Mouse (Mus musculus): ENCODE measurements around the gene Ppp4r3b. TPM values are rescaled to one million over a fixed set of nuclear protein-coding genes. Genes with fewer than 3 reads are reported as not detected.

Ppp4r3b gene
- polyA plus RNA-seq, 1 experiment from 2014 or later, result 46.9 TPM

DNA sequence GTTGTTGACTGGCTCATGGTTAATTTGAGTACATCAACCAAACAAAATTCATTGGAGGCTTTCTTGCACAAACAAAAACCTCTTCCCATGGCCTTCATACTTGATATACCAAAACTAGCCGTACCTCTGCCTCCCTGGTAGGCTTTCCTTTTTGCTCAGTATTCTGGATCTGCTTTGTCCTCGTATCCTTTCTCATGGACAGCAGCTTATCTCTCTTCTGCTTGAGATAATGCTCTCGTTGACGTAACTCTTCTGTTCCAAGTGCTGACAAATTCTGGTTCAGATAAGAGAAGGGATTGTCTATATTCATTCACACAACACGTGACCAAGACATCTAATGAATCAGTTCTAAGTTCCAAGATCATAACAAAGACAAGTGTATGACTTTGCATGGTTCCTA is 49.6 kb downstream of the Ppp4r3b start:
- ATAC-seq (replicated peaks; ENCODE audit: extremely low read depth, insufficient read depth, low FRiP score), result no peak
- Histone ChIP-seq H3K4me3 (ENCODE audit: low read length) (no peak overlapping the region), H3K27ac (ENCODE audit: low read length) (no peak overlapping the region), H3K27me3 (ENCODE audit: control insufficient read depth, insufficient read depth, low read length) (no peaks in the 10 kb centered on the region), H3K36me3 (ENCODE audit: control insufficient read depth, insufficient read depth) (peaks cover 32% of the 10 kb centered on the region), H3K4me2 (ENCODE audit: low read depth, low read length) (no peak overlapping the region), H3K9ac (ENCODE audit: low read length) (no peak overlapping the region), H3K4me1 (ENCODE audit: control insufficient read depth, insufficient read depth, low read length) (no peaks in the 10 kb centered on the region), H3K9me3 (replicated peaks; ENCODE audit: control insufficient read depth, low read length) (no peaks in the 10 kb centered on the region)
- 28% methylated on average over 5 of the region's 5 CpGs for WGBS

DNA sequence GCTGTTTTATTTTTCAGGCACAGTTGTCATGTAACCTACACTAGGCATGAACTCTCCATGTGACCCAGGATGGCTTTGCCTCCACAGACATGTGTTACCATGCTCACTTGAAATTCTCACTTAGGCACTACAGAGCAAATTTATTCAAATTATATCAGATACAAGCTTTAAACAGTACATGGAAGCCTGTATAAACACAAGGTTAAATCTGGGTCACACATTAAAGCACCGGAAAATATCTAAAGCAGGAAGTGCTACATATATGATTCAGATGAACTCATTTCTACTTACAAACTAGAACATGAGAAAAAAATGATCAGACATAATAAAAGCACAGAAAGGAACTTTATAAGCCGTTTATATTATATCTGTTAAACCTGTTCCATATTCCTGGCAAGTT is 52.1 kb downstream of the Ppp4r3b start:
- 84% methylated on average over 2 of the region's 2 CpGs for WGBS
- no peaks in the 10 kb centered on the region for H3K4me1 ChIP-seq (ENCODE audit: control insufficient read depth, insufficient read depth, low read length)
- no peaks in the 10 kb centered on the region for H3K9me3 ChIP-seq (replicated peaks; ENCODE audit: control insufficient read depth, low read length)
- no peak overlapping the region for H3K9ac ChIP-seq (ENCODE audit: low read length)
- H3K27ac ChIP-seq (ENCODE audit: low read length), result no peak overlapping the region
- H3K27me3 ChIP-seq (ENCODE audit: control insufficient read depth, insufficient read depth, low read length), result no peaks in the 10 kb centered on the region
- H3K36me3 ChIP-seq (ENCODE audit: control insufficient read depth, insufficient read depth), result peaks cover 36% of the 10 kb centered on the region
- no peak overlapping the region for H3K4me2 ChIP-seq (ENCODE audit: low read depth, low read length)
- ATAC-seq (replicated peaks; ENCODE audit: extremely low read depth, insufficient read depth, low FRiP score), result no peak
- no peak overlapping the region for H3K4me3 ChIP-seq (ENCODE audit: low read length)

DNA sequence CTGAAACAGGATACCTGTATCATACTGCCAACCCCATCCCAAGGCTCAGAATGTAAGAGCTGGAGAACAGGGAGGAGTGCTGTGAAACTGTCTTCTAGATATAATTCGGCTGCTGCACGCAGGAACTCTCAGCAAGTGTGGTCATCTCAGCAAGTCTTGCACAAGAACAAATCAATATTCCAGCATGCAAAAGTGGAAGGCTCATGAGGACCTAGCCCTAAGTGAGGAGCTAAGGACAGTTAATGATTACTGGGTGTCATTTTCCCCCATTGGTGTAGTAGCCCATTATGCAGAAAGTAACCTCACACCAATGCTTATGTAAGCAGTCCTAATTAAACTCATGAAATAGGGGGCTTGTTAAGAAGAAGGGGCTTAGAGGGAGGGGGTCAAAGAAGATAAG is 56.3 kb downstream of the Ppp4r3b start:
- peaks cover 12% of the 10 kb centered on the region for H3K36me3 ChIP-seq (ENCODE audit: control insufficient read depth, insufficient read depth)
- H3K4me3 ChIP-seq (ENCODE audit: low read length), result no peak overlapping the region
- H3K4me1 ChIP-seq (ENCODE audit: control insufficient read depth, insufficient read depth, low read length), result peaks cover 7% of the 10 kb centered on the region; the same call in 1 of the 2 replicates
- no peak overlapping the region for H3K9ac ChIP-seq (ENCODE audit: low read length)
- 96% methylated on average over 2 of the region's 2 CpGs for WGBS
- no peaks in the 10 kb centered on the region for H3K9me3 ChIP-seq (replicated peaks; ENCODE audit: control insufficient read depth, low read length)
- no peak overlapping the region for H3K27ac ChIP-seq (ENCODE audit: low read length)
- no peak for ATAC-seq (replicated peaks; ENCODE audit: extremely low read depth, insufficient read depth, low FRiP score)
- no peaks in the 10 kb centered on the region for H3K27me3 ChIP-seq (ENCODE audit: control insufficient read depth, insufficient read depth, low read length)
- no peak overlapping the region for H3K4me2 ChIP-seq (ENCODE audit: low read depth, low read length)

DNA sequence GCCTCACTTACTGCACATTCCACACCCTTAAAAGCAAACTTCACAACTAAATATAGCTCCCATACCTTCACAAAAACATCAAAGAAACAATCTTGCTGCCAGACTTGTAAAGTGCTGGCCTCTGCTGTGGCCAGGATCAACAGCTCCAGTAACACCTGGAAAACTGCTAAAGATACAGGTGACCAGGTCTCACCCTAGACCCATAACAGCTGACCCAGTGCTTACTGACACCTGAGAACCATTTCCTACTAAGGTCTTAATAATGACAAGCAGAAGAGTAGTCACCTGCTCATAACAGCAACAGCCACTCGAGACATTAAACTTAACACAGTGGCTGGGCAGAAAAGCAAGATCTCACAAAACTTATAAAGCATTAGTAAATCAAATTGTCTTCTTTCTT is 60.9 kb downstream of the Ppp4r3b start:
- Histone ChIP-seq H3K4me1 (ENCODE audit: control insufficient read depth, insufficient read depth, low read length) (peaks cover 10% of the 10 kb centered on the region; the same call in 1 of the 2 replicates), H3K9ac (ENCODE audit: low read length) (no peak overlapping the region), H3K9me3 (replicated peaks; ENCODE audit: control insufficient read depth, low read length) (no peaks in the 10 kb centered on the region), H3K4me3 (ENCODE audit: low read length) (no peak overlapping the region), H3K27me3 (ENCODE audit: control insufficient read depth, insufficient read depth, low read length) (no peaks in the 10 kb centered on the region), H3K36me3 (ENCODE audit: control insufficient read depth, insufficient read depth) (peaks cover 8% of the 10 kb centered on the region), H3K4me2 (ENCODE audit: low read depth, low read length) (no peak overlapping the region), H3K27ac (ENCODE audit: low read length) (no peak overlapping the region)
- 70% methylated on average over 1 of the region's 1 CpGs for WGBS
- no peak for ATAC-seq (replicated peaks; ENCODE audit: extremely low read depth, insufficient read depth, low FRiP score)

DNA sequence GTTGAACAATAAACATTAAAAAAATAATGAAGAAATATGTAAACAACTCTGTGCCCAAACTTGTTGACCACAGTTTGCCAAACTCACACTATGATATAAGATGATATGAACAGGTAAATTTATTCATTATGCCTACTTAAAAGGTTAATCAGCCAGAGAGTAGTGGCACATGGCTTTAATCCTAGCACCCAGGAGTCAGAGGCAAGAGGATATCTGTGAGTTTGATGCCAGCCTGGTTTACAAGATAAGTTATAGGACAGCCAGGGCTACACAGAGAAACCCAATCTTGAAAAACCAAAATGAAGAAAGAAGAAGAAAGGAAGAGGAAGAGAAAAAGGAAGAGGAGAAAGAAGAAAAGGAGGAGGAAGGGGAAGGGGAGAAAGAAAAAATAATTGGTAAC is 64.7 kb downstream of the Ppp4r3b start:
- no peak for ATAC-seq (replicated peaks; ENCODE audit: extremely low read depth, insufficient read depth, low FRiP score)
- peaks cover 10% of the 10 kb centered on the region; the same call in 1 of the 2 replicates for H3K4me1 ChIP-seq (ENCODE audit: control insufficient read depth, insufficient read depth, low read length)
- no peak overlapping the region for H3K27ac ChIP-seq (ENCODE audit: low read length)
- no peaks in the 10 kb centered on the region for H3K9me3 ChIP-seq (replicated peaks; ENCODE audit: control insufficient read depth, low read length)
- H3K36me3 ChIP-seq (ENCODE audit: control insufficient read depth, insufficient read depth), result peaks cover 6% of the 10 kb centered on the region; the same call in 1 of the 2 replicates
- no peak overlapping the region for H3K4me3 ChIP-seq (ENCODE audit: low read length)
- H3K9ac ChIP-seq (ENCODE audit: low read length), result no peak overlapping the region
- no peak overlapping the region for H3K4me2 ChIP-seq (ENCODE audit: low read depth, low read length)
- no peaks in the 10 kb centered on the region for H3K27me3 ChIP-seq (ENCODE audit: control insufficient read depth, insufficient read depth, low read length)

DNA sequence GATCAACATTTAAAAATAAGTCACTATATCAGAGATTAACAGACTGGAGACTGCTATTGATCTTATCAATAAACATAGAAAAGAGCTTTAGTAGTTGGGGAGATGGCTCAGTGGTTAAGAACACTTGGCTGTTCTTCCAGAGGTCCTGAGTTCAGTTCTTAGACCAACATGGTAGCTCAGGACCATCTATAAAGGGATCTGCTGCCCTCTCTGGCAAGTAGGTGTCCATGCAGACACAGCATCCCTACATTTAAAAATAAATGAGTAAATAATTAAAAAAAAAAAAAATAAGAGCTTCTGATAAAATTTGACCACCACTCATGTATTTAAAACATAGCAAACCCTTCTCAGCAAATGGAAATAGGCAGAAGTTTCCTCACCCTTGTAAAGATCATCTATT is 65.4 kb downstream of the Ppp4r3b start:
- H3K27ac ChIP-seq (ENCODE audit: low read length), result no peak overlapping the region
- no peak overlapping the region for H3K9ac ChIP-seq (ENCODE audit: low read length)
- H3K27me3 ChIP-seq (ENCODE audit: control insufficient read depth, insufficient read depth, low read length), result no peaks in the 10 kb centered on the region
- ATAC-seq (replicated peaks; ENCODE audit: extremely low read depth, insufficient read depth, low FRiP score), result no peak
- H3K36me3 ChIP-seq (ENCODE audit: control insufficient read depth, insufficient read depth), result peaks cover 6% of the 10 kb centered on the region; the same call in 1 of the 2 replicates
- H3K4me3 ChIP-seq (ENCODE audit: low read length), result no peak overlapping the region
- H3K9me3 ChIP-seq (replicated peaks; ENCODE audit: control insufficient read depth, low read length), result no peaks in the 10 kb centered on the region
- H3K4me1 ChIP-seq (ENCODE audit: control insufficient read depth, insufficient read depth, low read length), result peaks cover 10% of the 10 kb centered on the region; the same call in 1 of the 2 replicates
- H3K4me2 ChIP-seq (ENCODE audit: low read depth, low read length), result no peak overlapping the region

DNA sequence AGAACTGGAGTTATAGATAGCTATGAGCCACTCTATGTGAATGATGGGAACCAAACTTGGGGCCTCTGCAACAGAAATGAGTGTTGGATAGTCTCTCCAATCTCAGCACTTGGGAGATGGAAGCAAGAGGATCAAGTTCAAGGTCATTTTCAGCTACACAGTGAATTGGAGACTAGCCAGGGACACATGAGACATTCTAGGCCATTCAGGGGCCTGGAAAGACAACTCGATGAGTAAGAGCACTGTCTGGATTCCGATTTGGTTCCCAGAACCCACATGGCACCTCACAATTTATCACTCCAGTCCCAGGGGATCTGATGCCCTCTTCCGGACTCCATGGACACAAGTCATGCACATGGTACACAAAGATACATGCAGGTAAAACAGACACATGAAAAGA is 65.9 kb downstream of the Ppp4r3b start:
- ATAC-seq (replicated peaks; ENCODE audit: extremely low read depth, insufficient read depth, low FRiP score), result no peak

DNA sequence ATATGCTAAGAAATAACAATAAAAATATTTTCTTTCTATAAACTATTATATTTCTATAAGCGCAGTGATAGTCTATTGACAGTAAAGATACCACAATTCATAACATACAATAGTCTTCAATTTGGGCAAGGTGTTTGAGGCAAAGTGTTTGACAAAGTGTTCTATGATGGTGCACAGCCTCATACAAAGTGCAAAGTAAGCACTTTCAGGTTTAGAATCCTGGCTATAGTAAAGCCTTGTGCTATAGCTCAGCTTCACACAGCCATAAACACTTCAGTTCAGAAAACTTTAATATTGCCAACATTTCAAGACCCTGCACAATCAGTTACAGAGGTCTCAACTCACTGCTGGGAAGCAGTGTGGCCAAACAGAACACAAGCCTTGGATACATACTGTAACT is 66.7 kb downstream of the Ppp4r3b start:
- Histone ChIP-seq H3K4me1 (ENCODE audit: control insufficient read depth, insufficient read depth, low read length) (peaks cover 3% of the 10 kb centered on the region; the same call in 1 of the 2 replicates), H3K27me3 (ENCODE audit: control insufficient read depth, insufficient read depth, low read length) (no peaks in the 10 kb centered on the region), H3K9ac (ENCODE audit: low read length) (no peak overlapping the region), H3K9me3 (replicated peaks; ENCODE audit: control insufficient read depth, low read length) (no peaks in the 10 kb centered on the region), H3K27ac (ENCODE audit: low read length) (no peak overlapping the region), H3K4me3 (ENCODE audit: low read length) (no peak overlapping the region), H3K4me2 (ENCODE audit: low read depth, low read length) (no peak overlapping the region), H3K36me3 (ENCODE audit: control insufficient read depth, insufficient read depth) (peaks cover 8% of the 10 kb centered on the region; the same call in 1 of the 2 replicates)
- 91% methylated on average over 1 of the region's 1 CpGs for WGBS
- ATAC-seq (replicated peaks; ENCODE audit: extremely low read depth, insufficient read depth, low FRiP score), result no peak

More for the DNA sequence above, 65.9 kb downstream of the Ppp4r3b start:
- Histone ChIP-seq H3K9me3 (replicated peaks; ENCODE audit: control insufficient read depth, low read length) (no peaks in the 10 kb centered on the region), H3K4me1 (ENCODE audit: control insufficient read depth, insufficient read depth, low read length) (peaks cover 5% of the 10 kb centered on the region; the same call in 1 of the 2 replicates), H3K9ac (ENCODE audit: low read length) (no peak overlapping the region), H3K4me2 (ENCODE audit: low read depth, low read length) (no peak overlapping the region), H3K4me3 (ENCODE audit: low read length) (no peak overlapping the region), H3K36me3 (ENCODE audit: control insufficient read depth, insufficient read depth) (peaks cover 8% of the 10 kb centered on the region; the same call in 1 of the 2 replicates), H3K27me3 (ENCODE audit: control insufficient read depth, insufficient read depth, low read length) (no peaks in the 10 kb centered on the region), H3K27ac (ENCODE audit: low read length) (peak overlapping the region; percentile 27; the same call in 1 of the 2 replicates)
- WGBS, result 65% methylated on average over 3 of the region's 3 CpGs

DNA sequence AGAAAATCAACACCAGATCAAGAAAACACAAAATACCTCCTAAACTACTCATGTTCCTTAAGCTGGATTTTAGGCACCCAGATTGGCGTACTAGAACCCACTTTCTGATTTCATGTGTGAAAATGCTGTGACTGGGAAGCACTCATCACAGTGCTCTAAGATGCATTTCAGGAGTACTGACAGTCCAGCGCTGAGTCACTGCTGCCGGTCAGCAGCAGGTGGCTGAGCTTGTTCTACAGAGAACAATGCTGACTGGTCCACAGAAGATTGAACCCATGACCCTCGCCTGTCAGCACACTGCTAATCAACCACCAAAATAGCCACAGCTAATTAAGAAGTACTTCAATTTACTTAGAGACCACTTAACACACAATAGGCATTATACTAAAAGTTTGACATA is 69.3 kb downstream of the Ppp4r3b start:
- no peak overlapping the region for H3K27ac ChIP-seq (ENCODE audit: low read length)
- no peak for ATAC-seq (replicated peaks; ENCODE audit: extremely low read depth, insufficient read depth, low FRiP score)
- H3K4me2 ChIP-seq (ENCODE audit: low read depth, low read length), result no peak overlapping the region
- no peak overlapping the region for H3K4me3 ChIP-seq (ENCODE audit: low read length)
- H3K9me3 ChIP-seq (replicated peaks; ENCODE audit: control insufficient read depth, low read length), result no peaks in the 10 kb centered on the region
- H3K27me3 ChIP-seq (ENCODE audit: control insufficient read depth, insufficient read depth, low read length), result no peaks in the 10 kb centered on the region
- no peak overlapping the region for H3K9ac ChIP-seq (ENCODE audit: low read length)
- WGBS, result 64% methylated on average over 4 of the region's 4 CpGs
- H3K4me1 ChIP-seq (ENCODE audit: control insufficient read depth, insufficient read depth, low read length), result peaks cover 15% of the 10 kb centered on the region
- H3K36me3 ChIP-seq (ENCODE audit: control insufficient read depth, insufficient read depth), result peaks cover 8% of the 10 kb centered on the region; the same call in 1 of the 2 replicates

Data from heart, embryonic 16.5 days (tissue).